Mouse (Mus musculus): ENCODE results near the gene Commd1. TPM values are rescaled to one million over a fixed set of nuclear protein-coding genes. Genes with fewer than 3 reads are reported as not detected.

The Commd1 gene
- polyA plus RNA-seq, 1 experiment = 35.7 TPM

- no peak for TF ChIP-seq POLR2A (IDR thresholded peaks at IDR 0.05; ENCODE audit: low read depth, low read length)
- no peak for TF ChIP-seq CTCF (conservative IDR thresholded peaks at IDR 0.05; ENCODE audit: insufficient read depth, insufficient read length, low read depth, low read length)
- no peaks in the 10 kb centered on the region for H3K27me3 ChIP-seq (replicated peaks; ENCODE audit: control insufficient read depth, insufficient read depth, low read length)
- peaks cover 33% of the 10 kb centered on the region for H3K4me1 ChIP-seq (ENCODE audit: control insufficient read depth, insufficient read depth, low read length)
- 35% methylated on average over 5 of the region's 5 CpGs for WGBS
- no peaks in the 10 kb centered on the region for H3K36me3 ChIP-seq (ENCODE audit: control insufficient read depth, insufficient read depth, low read length)
- DNase-seq = no peak
- no peak overlapping the region for H3K27ac ChIP-seq (ENCODE audit: insufficient read depth, low read depth, low read length)
- H3K4me3 ChIP-seq (ENCODE audit: insufficient read depth, low read depth, low read length) = peak overlapping the region; percentile 97; the same call in 1 of the 2 replicates
Observed at GRCm38 (mm10) chr11:22857106-22857704, 125.0 kb downstream of the Commd1 start.

DNA sequence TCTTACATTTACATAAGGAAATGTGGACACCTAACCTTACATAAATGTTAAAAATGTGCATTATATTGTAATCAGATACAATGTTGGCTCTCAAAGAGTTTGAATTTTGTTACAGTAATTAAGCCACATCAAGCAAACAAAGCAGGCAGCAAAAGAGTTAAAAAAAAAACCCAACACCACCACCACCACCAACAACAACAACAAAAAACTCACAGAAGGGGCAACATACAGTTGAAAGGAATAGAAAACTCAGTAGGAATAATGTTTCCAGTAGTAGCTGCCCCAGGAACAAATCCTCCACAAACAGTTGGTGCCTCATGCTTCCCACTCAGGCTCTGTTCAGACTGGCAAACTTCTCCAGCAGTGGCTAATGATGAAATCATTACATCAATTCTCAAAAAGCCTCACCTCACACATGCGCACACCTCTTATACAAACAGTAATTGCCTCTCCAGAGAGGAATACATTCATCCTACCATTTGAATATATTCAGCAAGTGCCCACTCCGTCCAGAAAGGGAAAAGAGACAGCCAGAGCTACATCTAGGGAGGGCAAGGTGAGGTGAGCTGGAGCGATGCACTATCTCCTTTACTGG lies 125.7 kb downstream of the Commd1 start:
- Histone ChIP-seq H3K27ac (ENCODE audit: insufficient read depth, low read depth, low read length) (peak overlapping the region; percentile 41; the same call in 1 of the 2 replicates), H3K4me3 (ENCODE audit: insufficient read depth, low read depth, low read length) (no peak overlapping the region), H3K27me3 (replicated peaks; ENCODE audit: control insufficient read depth, insufficient read depth, low read length) (no peaks in the 10 kb centered on the region), H3K36me3 (ENCODE audit: control insufficient read depth, insufficient read depth, low read length) (no peaks in the 10 kb centered on the region), H3K4me1 (ENCODE audit: control insufficient read depth, insufficient read depth, low read length) (peaks cover 38% of the 10 kb centered on the region)
- WGBS = 57% methylated on average over 3 of the region's 3 CpGs
- TF ChIP-seq POLR2A (IDR thresholded peaks at IDR 0.05; ENCODE audit: low read depth, low read length) = no peak
- TF ChIP-seq CTCF (conservative IDR thresholded peaks at IDR 0.05; ENCODE audit: insufficient read depth, insufficient read length, low read depth, low read length) = no peak
- DNase-seq = no peak

- Histone ChIP-seq H3K4me3 (ENCODE audit: insufficient read depth, low read depth, low read length) (no peak overlapping the region), H3K27me3 (replicated peaks; ENCODE audit: control insufficient read depth, insufficient read depth, low read length) (no peaks in the 10 kb centered on the region), H3K36me3 (ENCODE audit: control insufficient read depth, insufficient read depth, low read length) (no peaks in the 10 kb centered on the region), H3K27ac (ENCODE audit: insufficient read depth, low read depth, low read length) (peak overlapping the region; percentile 44; the same call in 1 of the 2 replicates), H3K4me1 (ENCODE audit: control insufficient read depth, insufficient read depth, low read length) (peaks cover 48% of the 10 kb centered on the region)
- no peak for TF ChIP-seq POLR2A (IDR thresholded peaks at IDR 0.05; ENCODE audit: low read depth, low read length)
- TF ChIP-seq CTCF (conservative IDR thresholded peaks at IDR 0.05; ENCODE audit: insufficient read depth, insufficient read length, low read depth, low read length) = no peak
- peak; percentile 24 for DNase-seq
- WGBS = 53% methylated on average over 4 of the region's 4 CpGs
Observed at GRCm38 (mm10) chr11:22854571-22854970, 127.6 kb downstream of the Commd1 start.

- peak overlapping the region; percentile 74 for H3K27ac ChIP-seq (ENCODE audit: insufficient read depth, low read depth, low read length)
- WGBS = 38% methylated on average over 2 of the region's 2 CpGs
- no peak overlapping the region for H3K4me3 ChIP-seq (ENCODE audit: insufficient read depth, low read depth, low read length)
- DNase-seq = peak; percentile 24
- TF ChIP-seq CTCF (conservative IDR thresholded peaks at IDR 0.05; ENCODE audit: insufficient read depth, insufficient read length, low read depth, low read length) (no peak), POLR2A (IDR thresholded peaks at IDR 0.05; ENCODE audit: low read depth, low read length) (no peak)
- H3K36me3 ChIP-seq (ENCODE audit: control insufficient read depth, insufficient read depth, low read length) = no peaks in the 10 kb centered on the region
- H3K4me1 ChIP-seq (ENCODE audit: control insufficient read depth, insufficient read depth, low read length) = peaks cover 52% of the 10 kb centered on the region
- no peaks in the 10 kb centered on the region for H3K27me3 ChIP-seq (replicated peaks; ENCODE audit: control insufficient read depth, insufficient read depth, low read length)
Observed at GRCm38 (mm10) chr11:22853477-22854157, 128.6 kb downstream of the Commd1 start.

DNA sequence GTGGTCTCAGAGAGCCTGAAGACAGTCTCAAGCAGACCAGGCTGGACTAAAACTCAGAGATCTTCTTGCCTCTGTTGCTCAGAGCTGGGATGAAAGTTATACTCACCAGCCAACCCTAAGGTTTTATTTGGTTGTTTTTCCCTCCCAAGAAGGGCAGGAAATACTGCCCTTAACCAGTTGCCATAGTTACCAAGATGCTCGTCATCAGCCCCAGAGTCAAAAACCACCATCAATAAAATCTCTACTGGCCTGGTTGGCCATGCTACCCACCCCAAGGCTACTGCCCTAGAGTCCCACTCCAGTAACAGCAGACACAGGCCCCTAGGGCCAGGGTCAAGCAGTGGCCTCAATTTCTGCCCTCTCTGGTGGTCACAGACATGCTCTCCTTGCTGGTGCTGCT lies 129.7 kb downstream of the Commd1 start:
- Histone ChIP-seq H3K4me1 (ENCODE audit: control insufficient read depth, insufficient read depth, low read length) (peaks cover 62% of the 10 kb centered on the region), H3K36me3 (ENCODE audit: control insufficient read depth, insufficient read depth, low read length) (no peaks in the 10 kb centered on the region), H3K27ac (ENCODE audit: insufficient read depth, low read depth, low read length) (peak overlapping the region; percentile 74), H3K4me3 (ENCODE audit: insufficient read depth, low read depth, low read length) (no peak overlapping the region), H3K27me3 (replicated peaks; ENCODE audit: control insufficient read depth, insufficient read depth, low read length) (no peaks in the 10 kb centered on the region)
- 24% methylated on average over 1 of the region's 1 CpGs for WGBS
- DNase-seq = peak; percentile 15
- no peak for TF ChIP-seq CTCF (conservative IDR thresholded peaks at IDR 0.05; ENCODE audit: insufficient read depth, insufficient read length, low read depth, low read length)
- TF ChIP-seq POLR2A (IDR thresholded peaks at IDR 0.05; ENCODE audit: low read depth, low read length) = no peak

GRCm38 (mm10) chr11:22851416-22851815 lies 130.8 kb downstream of the Commd1 start:
- no peak overlapping the region for H3K4me3 ChIP-seq (ENCODE audit: insufficient read depth, low read depth, low read length)
- 0 out of 2 replicates have a peak overlapping the region, but pooled peaks have one; percentile 6 for H3K27ac ChIP-seq (ENCODE audit: insufficient read depth, low read depth, low read length)
- H3K36me3 ChIP-seq (ENCODE audit: control insufficient read depth, insufficient read depth, low read length) = no peaks in the 10 kb centered on the region
- DNase-seq = peak; percentile 70
- peaks cover 68% of the 10 kb centered on the region for H3K4me1 ChIP-seq (ENCODE audit: control insufficient read depth, insufficient read depth, low read length)
- TF ChIP-seq POLR2A (IDR thresholded peaks at IDR 0.05; ENCODE audit: low read depth, low read length) (no peak), CTCF (conservative IDR thresholded peaks at IDR 0.05; ENCODE audit: insufficient read depth, insufficient read length, low read depth, low read length) (no peak)
- 26% methylated on average over 4 of the region's 4 CpGs for WGBS
- H3K27me3 ChIP-seq (replicated peaks; ENCODE audit: control insufficient read depth, insufficient read depth, low read length) = no peaks in the 10 kb centered on the region

- TF ChIP-seq POLR2A (IDR thresholded peaks at IDR 0.05; ENCODE audit: low read depth, low read length) (no peak), CTCF (conservative IDR thresholded peaks at IDR 0.05; ENCODE audit: insufficient read depth, insufficient read length, low read depth, low read length) (0 out of 2 replicates have a peak, but pooled peaks have one; percentile 19)
- Histone ChIP-seq H3K4me3 (ENCODE audit: insufficient read depth, low read depth, low read length) (no peak overlapping the region), H3K4me1 (ENCODE audit: control insufficient read depth, insufficient read depth, low read length) (peaks cover 81% of the 10 kb centered on the region), H3K27ac (ENCODE audit: insufficient read depth, low read depth, low read length) (peak overlapping the region; percentile 61), H3K27me3 (replicated peaks; ENCODE audit: control insufficient read depth, insufficient read depth, low read length) (no peaks in the 10 kb centered on the region), H3K36me3 (ENCODE audit: control insufficient read depth, insufficient read depth, low read length) (no peaks in the 10 kb centered on the region)
- 26% methylated on average over 4 of the region's 4 CpGs for WGBS
- peak; percentile 77 for DNase-seq
Observed at GRCm38 (mm10) chr11:22850077-22850476, 132.1 kb downstream of the Commd1 start.

Measured in kidney, adult 2 months (tissue).